Mouse (Mus musculus): Measurements from ENCODE around the gene Lmnb2. TPM values are rescaled to one million over a fixed set of nuclear protein-coding genes. Genes with fewer than 3 reads are reported as not detected.

Lmnb2 gene
- polyA plus RNA-seq, 1 experiment from 2014 or later: 63.2 TPM

- peaks cover 4% of the 10 kb centered on the region; the same call in 1 of the 2 replicates for H3K27me3 ChIP-seq
- no peaks in the 10 kb centered on the region for H3K9me3 ChIP-seq
- H3K36me3 ChIP-seq: peaks cover 19% of the 10 kb centered on the region
- 0 out of 2 replicates have a peak overlapping the region, but pooled peaks have one; percentile 67 for H3K27ac ChIP-seq
- no peak for ATAC-seq (ENCODE audit: low FRiP score, low read depth)
- H3K4me2 ChIP-seq (replicated peaks): peak overlapping the region; percentile 99
- peak overlapping the region; percentile 88 for H3K9ac ChIP-seq
- peak overlapping the region; percentile 90 for H3K4me3 ChIP-seq
- H3K4me1 ChIP-seq: peaks cover 24% of the 10 kb centered on the region
- WGBS: under 1% methylated on average over 15 of the region's 15 CpGs
These were observed 688 bp downstream of the Lmnb2 start for GRCm38 (mm10) chr10:80917336-80917778.

DNA sequence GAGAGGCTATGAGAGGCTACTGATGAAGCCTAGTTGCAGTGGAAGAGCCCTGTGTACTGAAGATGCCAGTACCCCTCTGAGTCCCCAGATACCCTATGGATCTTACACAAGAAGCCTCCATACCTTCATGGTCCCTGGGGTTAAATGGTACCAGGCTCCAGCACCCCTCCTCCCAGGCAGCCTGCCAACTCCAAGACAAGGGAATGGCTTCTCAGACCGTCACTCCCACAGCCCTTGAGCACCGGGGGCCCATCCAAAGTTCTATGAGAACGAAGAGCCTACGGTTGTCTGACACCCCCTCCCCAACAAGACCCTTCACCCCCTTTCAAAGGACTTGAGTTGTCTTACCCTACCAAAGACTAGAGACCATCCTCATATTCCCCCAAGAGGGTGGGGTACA is 2.3 kb downstream of the Lmnb2 start:
- Histone ChIP-seq H3K4me1 (peaks cover 17% of the 10 kb centered on the region), H3K4me2 (replicated peaks) (no peak overlapping the region), H3K9ac (no peak overlapping the region), H3K4me3 (no peak overlapping the region), H3K27ac (no peak overlapping the region), H3K36me3 (peaks cover 35% of the 10 kb centered on the region), H3K9me3 (no peaks in the 10 kb centered on the region), H3K27me3 (no peaks in the 10 kb centered on the region)
- 95% methylated on average over 4 of the region's 4 CpGs for WGBS
- ATAC-seq (ENCODE audit: low FRiP score, low read depth): no peak

DNA sequence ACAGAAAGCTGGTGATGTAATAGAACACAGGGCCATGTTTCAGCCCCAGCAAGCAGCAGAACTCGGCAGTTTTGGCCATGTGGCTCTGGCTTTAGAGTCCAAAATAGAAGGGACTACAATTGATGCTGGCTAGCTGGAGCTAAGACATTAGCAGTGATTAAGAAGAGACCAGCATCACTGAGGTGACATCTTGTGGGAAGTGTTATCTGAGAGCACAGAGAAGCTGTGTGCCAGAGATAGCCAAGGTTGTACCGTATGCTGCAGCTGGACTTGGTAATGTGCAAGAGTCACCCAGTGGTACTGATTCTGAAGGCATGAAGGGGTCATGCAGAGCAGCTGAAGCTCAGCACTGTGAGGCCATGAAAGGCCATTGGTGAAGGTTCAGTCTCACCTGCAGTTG is 2.8 kb downstream of the Lmnb2 start:
- 84% methylated on average over 2 of the region's 2 CpGs for WGBS
- Histone ChIP-seq H3K27me3 (no peaks in the 10 kb centered on the region), H3K4me3 (no peak overlapping the region), H3K27ac (no peak overlapping the region), H3K9ac (0 out of 2 replicates have a peak overlapping the region, but pooled peaks have one; percentile 1), H3K9me3 (no peaks in the 10 kb centered on the region), H3K36me3 (peaks cover 40% of the 10 kb centered on the region), H3K4me1 (peaks cover 17% of the 10 kb centered on the region), H3K4me2 (replicated peaks) (no peak overlapping the region)
- ATAC-seq (ENCODE audit: low FRiP score, low read depth): no peak

- Histone ChIP-seq H3K4me1 (peaks cover 17% of the 10 kb centered on the region), H3K36me3 (peaks cover 50% of the 10 kb centered on the region), H3K4me2 (replicated peaks) (no peak overlapping the region), H3K4me3 (no peak overlapping the region), H3K9ac (peak overlapping the region; percentile 43; the same call in 1 of the 2 replicates), H3K9me3 (no peaks in the 10 kb centered on the region), H3K27me3 (no peaks in the 10 kb centered on the region), H3K27ac (no peak overlapping the region; the same call in 1 of the 2 replicates)
- WGBS: 85% methylated on average over 5 of the region's 5 CpGs
- ATAC-seq (ENCODE audit: low FRiP score, low read depth): peak; percentile 33; the same call in 1 of the 2 replicates
These were observed 3.8 kb downstream of the Lmnb2 start for GRCm38 (mm10) chr10:80914253-80914656.

- no peak for ATAC-seq (ENCODE audit: low FRiP score, low read depth)
- WGBS: 86% methylated on average over 7 of the region's 8 CpGs
- no peak overlapping the region; the same call in 1 of the 2 replicates for H3K27ac ChIP-seq
These were observed 4.6 kb downstream of the Lmnb2 start for GRCm38 (mm10) chr10:80913364-80914011.

GRCm38 (mm10) chr10:80911891-80912290 is 6.2 kb downstream of the Lmnb2 start:
- H3K4me3 ChIP-seq: no peak overlapping the region
- peaks cover 73% of the 10 kb centered on the region for H3K36me3 ChIP-seq
- H3K27me3 ChIP-seq: no peaks in the 10 kb centered on the region
- H3K27ac ChIP-seq: no peak overlapping the region
- H3K9ac ChIP-seq: no peak overlapping the region
- H3K9me3 ChIP-seq: no peaks in the 10 kb centered on the region
- no peak overlapping the region for H3K4me2 ChIP-seq (replicated peaks)
- ATAC-seq (ENCODE audit: low FRiP score, low read depth): no peak
- H3K4me1 ChIP-seq: peaks cover 10% of the 10 kb centered on the region; the same call in 1 of the 2 replicates

More at GRCm38 (mm10) chr10:80913364-80914011, 4.6 kb downstream of the Lmnb2 start:
- Histone ChIP-seq H3K4me2 (replicated peaks) (no peak overlapping the region), H3K4me3 (no peak overlapping the region), H3K9me3 (no peaks in the 10 kb centered on the region), H3K36me3 (peaks cover 58% of the 10 kb centered on the region), H3K9ac (no peak overlapping the region), H3K27me3 (no peaks in the 10 kb centered on the region), H3K4me1 (peaks cover 17% of the 10 kb centered on the region)

GRCm38 (mm10) chr10:80911354-80911753 is 6.7 kb downstream of the Lmnb2 start:
- Histone ChIP-seq H3K9ac (no peak overlapping the region), H3K9me3 (no peaks in the 10 kb centered on the region), H3K4me2 (replicated peaks) (no peak overlapping the region), H3K4me1 (0 out of 2 replicates have a peak, but pooled peaks cover 5% of the 10 kb centered on the region), H3K27me3 (no peaks in the 10 kb centered on the region), H3K4me3 (no peak overlapping the region), H3K27ac (no peak overlapping the region), H3K36me3 (peaks cover 76% of the 10 kb centered on the region)
- WGBS: 87% methylated on average over 4 of the region's 4 CpGs
- ATAC-seq (ENCODE audit: low FRiP score, low read depth): peak; percentile 9; the same call in 1 of the 2 replicates

DNA sequence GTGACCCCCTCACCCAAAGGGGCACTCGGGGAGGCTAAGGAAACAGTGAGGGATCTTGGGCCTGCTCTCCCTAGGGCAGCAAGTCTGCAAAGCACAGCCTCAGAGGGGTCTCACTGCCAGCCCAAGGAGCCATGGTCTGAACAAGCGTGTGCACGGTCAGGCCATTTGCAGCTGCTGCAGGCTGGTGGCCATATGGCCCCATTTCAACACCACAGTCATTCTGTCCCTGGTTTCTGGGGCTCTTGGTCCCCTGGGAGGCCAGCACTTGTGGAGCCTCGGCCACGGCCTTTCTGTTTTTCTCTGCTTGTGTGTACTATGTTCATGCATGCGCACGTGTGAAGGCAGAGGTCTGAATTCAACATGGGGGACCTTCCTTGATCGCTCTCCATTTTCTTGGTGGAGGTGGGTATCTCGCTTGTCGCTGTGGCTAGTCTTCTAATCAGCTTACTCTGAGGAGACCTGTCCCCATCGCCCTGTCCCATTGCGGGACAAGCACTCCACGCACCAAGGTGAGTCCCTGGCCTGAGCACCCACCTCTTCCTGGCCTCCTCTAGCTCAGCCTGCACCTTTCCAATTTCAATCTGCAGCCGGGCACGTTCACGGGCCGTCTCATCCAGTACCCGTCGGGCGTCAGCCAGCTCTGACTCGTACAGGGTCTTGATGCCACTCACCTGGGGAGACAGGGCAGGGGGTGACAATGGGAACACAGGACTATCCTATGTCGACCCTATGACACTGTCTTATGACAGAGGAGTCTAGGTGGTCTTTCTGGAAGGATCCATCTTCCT is 8.5 kb downstream of the Lmnb2 start:
- no peak overlapping the region for H3K4me2 ChIP-seq (replicated peaks)
- WGBS: 97% methylated on average over 22 of the region's 22 CpGs
- H3K9me3 ChIP-seq: no peaks in the 10 kb centered on the region
- no peak overlapping the region for H3K9ac ChIP-seq
- no peak for ATAC-seq (ENCODE audit: low FRiP score, low read depth)
- no peak overlapping the region for H3K4me3 ChIP-seq
- no peak overlapping the region for H3K27ac ChIP-seq
- H3K4me1 ChIP-seq: no peaks in the 10 kb centered on the region
- no peaks in the 10 kb centered on the region for H3K27me3 ChIP-seq
- H3K36me3 ChIP-seq: peaks cover 86% of the 10 kb centered on the region

- no peaks in the 10 kb centered on the region for H3K27me3 ChIP-seq
- 93% methylated on average over 11 of the region's 11 CpGs for WGBS
- H3K27ac ChIP-seq: no peak overlapping the region
- H3K9me3 ChIP-seq: no peaks in the 10 kb centered on the region
- peaks cover 80% of the 10 kb centered on the region for H3K36me3 ChIP-seq
- H3K4me1 ChIP-seq: peaks cover 8% of the 10 kb centered on the region
- ATAC-seq (ENCODE audit: low FRiP score, low read depth): no peak
- no peak overlapping the region for H3K4me2 ChIP-seq (replicated peaks)
- peak overlapping the region; percentile 13; the same call in 1 of the 2 replicates for H3K9ac ChIP-seq
- no peak overlapping the region for H3K4me3 ChIP-seq
These were observed 13.3 kb downstream of the Lmnb2 start for GRCm38 (mm10) chr10:80904709-80905108.

GRCm38 (mm10) chr10:80904004-80904693 is 13.9 kb downstream of the Lmnb2 start:
- Histone ChIP-seq H3K9me3 (no peaks in the 10 kb centered on the region), H3K27me3 (no peaks in the 10 kb centered on the region), H3K4me2 (replicated peaks) (no peak overlapping the region), H3K4me1 (peaks cover 13% of the 10 kb centered on the region), H3K27ac (no peak overlapping the region), H3K36me3 (peaks cover 78% of the 10 kb centered on the region), H3K4me3 (no peak overlapping the region), H3K9ac (peak overlapping the region; percentile 13; the same call in 1 of the 2 replicates)
- 86% methylated on average over 28 of the region's 28 CpGs for WGBS
- ATAC-seq (ENCODE audit: low FRiP score, low read depth): no peak

DNA sequence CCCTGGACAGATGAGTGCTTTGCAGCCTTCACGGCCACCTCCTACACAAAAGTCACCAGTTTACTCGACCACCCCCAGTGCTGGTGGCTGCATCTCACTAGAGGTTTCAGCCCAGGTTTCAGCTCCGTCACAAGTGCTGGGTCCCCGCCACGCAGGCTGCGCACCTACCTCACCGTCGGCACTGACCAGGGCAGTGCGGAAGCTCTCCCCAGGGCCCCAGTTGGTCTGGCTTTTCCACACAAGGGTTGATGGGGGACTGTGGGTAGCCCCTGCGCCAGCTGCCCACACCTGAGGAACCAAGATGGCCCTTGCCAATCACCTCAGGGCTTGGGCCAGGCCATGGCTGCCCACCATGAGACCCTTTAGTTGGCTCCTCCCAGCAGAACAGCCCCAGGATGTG is 14.8 kb downstream of the Lmnb2 start:
- Histone ChIP-seq H3K4me1 (peaks cover 17% of the 10 kb centered on the region), H3K4me2 (replicated peaks) (no peak overlapping the region), H3K36me3 (peaks cover 78% of the 10 kb centered on the region), H3K4me3 (no peak overlapping the region), H3K9ac (no peak overlapping the region), H3K9me3 (no peaks in the 10 kb centered on the region), H3K27ac (no peak overlapping the region), H3K27me3 (no peaks in the 10 kb centered on the region)
- WGBS: 92% methylated on average over 10 of the region's 10 CpGs
- no peak for ATAC-seq (ENCODE audit: low FRiP score, low read depth)
